Mouse (Mus musculus): ENCODE measurements around the gene Coq8b. TPM values are rescaled to one million over a fixed set of nuclear protein-coding genes. Genes with fewer than 3 reads are reported as not detected.

The Coq8b gene
- polyA plus RNA-seq (2016; fragmentation: Nextera tagmentation; extraction: Ambion mirVana), result 12.3 and 13.9 TPM in 2 replicates

DNA sequence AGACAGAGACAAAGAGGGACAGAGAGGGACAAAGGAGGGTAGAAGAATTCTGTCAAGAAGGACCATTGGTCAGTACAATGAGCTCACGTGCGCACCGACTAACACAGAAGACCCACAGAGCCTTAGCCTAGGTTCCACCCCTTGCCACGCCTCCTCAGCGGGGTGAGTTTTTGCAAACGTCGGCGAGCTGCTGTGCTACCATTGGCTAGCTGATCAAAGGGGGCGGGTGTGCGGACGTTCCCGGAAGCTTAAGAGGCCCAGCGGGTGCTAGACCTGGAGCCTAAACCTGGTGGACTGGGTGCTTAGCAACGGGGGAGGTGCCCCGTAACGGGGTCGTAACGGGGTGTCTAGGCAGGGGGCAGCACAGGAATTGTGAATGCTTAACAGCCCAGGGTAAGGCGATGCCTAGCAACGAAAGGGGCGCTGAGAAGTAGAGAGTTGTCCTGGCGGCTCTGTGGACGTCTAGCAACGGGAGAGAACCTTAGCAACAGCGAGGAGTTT is at the start of gene Coq8b:
Gene Coq8b (plus strand): TSS at position 243 of the 501 bp plus-strand sequence.
- peak within 1 kb of the TSS; percentile 65 for H3K4me3 ChIP-seq

GRCm38 (mm10) chr7:27184964-27185363 is 47.9 kb upstream of the Coq8b start:
- H3K36me3 ChIP-seq, result peaks cover 67% of the 10 kb centered on the region
- H3K4me3 ChIP-seq, result no peak overlapping the region
- no peaks in the 10 kb centered on the region for H3K9me3 ChIP-seq
- no peak for DNase-seq (ENCODE audit: low spot score)
- no peaks in the 10 kb centered on the region for H3K4me1 ChIP-seq
- no peak overlapping the region for H3K27ac ChIP-seq
- H3K27me3 ChIP-seq (ENCODE audit: insufficient read depth, poor library complexity, severe bottlenecking), result no peaks in the 10 kb centered on the region
- 66% methylated on average over 3 of the region's 3 CpGs for WGBS

More for the DNA sequence above, at the start of gene Coq8b:
- WGBS, result 0% methylated on average over 25 of the region's 25 CpGs
- Histone ChIP-seq H3K4me1 (peaks cover 17% of the 10 kb centered on the region), H3K27ac (peak within 1 kb of the TSS; percentile 85), H3K36me3 (no peaks in the 10 kb centered on the region), H3K27me3 (ENCODE audit: insufficient read depth, poor library complexity, severe bottlenecking) (no peaks in the 10 kb centered on the region), H3K9me3 (no peaks in the 10 kb centered on the region)
- peak; percentile 99 for DNase-seq (ENCODE audit: low spot score)

GRCm38 (mm10) chr7:27185986-27186385 is 46.8 kb upstream of the Coq8b start:
- no peak for DNase-seq (ENCODE audit: low spot score)
- H3K4me3 ChIP-seq, result no peak overlapping the region
- WGBS, result 85% methylated on average over 5 of the region's 5 CpGs
- no peaks in the 10 kb centered on the region for H3K27me3 ChIP-seq (ENCODE audit: insufficient read depth, poor library complexity, severe bottlenecking)
- peaks cover 77% of the 10 kb centered on the region for H3K36me3 ChIP-seq
- H3K27ac ChIP-seq, result no peak overlapping the region
- H3K4me1 ChIP-seq, result no peaks in the 10 kb centered on the region
- H3K9me3 ChIP-seq, result no peaks in the 10 kb centered on the region

DNA sequence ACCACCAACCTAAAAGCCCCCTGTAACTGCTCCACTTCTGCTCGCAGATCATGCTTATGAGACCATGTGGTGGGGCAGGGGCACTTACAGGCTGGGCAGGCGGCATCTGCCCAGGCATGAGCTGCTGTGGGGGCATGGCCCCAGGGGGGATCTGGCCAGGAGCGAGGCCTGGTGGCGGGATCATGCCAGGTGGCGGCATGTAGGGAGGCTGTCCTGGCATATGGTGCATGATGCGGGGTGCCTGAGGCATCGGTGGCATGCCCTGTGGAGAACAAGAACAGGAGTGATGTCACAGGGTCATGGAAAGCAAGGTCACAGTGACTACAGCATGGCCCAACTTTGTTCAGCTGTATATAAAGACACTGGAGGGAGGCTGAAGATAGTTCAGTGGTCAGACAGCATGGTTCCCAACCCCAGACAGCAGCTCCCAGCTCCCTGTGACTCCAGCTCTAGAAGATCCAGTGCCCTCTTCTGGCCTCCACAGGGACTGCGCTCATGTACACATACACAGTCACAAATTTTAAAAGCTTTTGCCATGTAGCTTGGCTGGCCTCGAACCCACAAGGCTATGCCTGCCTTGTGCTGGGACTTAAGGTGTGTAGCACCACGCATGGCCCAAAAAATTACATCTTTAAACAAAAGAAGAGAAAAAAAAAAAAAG is 43.4 kb upstream of the Coq8b start:
- peaks cover 97% of the 10 kb centered on the region for H3K36me3 ChIP-seq
- no peak for DNase-seq (ENCODE audit: low spot score)
- WGBS, result 95% methylated on average over 10 of the region's 10 CpGs
- H3K9me3 ChIP-seq, result no peaks in the 10 kb centered on the region
- no peaks in the 10 kb centered on the region for H3K27me3 ChIP-seq (ENCODE audit: insufficient read depth, poor library complexity, severe bottlenecking)
- H3K27ac ChIP-seq, result no peak overlapping the region
- peaks cover 6% of the 10 kb centered on the region; the same call in 1 of the 2 replicates for H3K4me1 ChIP-seq
- no peak overlapping the region for H3K4me3 ChIP-seq

DNA sequence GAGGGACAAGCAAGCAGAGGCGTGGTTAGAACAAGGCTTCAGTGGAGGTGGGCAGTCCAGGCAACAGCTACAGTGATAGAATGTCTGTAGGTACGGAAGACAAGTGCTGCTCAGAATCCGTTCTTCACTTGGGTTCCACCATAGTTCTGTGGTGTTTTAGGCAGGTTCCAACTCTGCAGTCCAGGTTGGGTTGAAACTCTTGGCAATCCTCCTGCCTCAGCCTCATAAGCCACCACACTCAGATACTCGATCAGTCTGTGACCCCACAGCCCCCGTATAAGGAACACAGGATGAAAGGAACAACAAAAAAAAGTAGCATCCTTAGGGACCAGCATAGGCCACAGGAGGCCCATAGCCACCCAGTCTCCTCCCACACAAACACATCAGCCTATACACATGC is 40.4 kb upstream of the Coq8b start:
- no peaks in the 10 kb centered on the region for H3K9me3 ChIP-seq
- peaks cover 69% of the 10 kb centered on the region for H3K36me3 ChIP-seq
- no peak for DNase-seq (ENCODE audit: low spot score)
- no peak overlapping the region for H3K27ac ChIP-seq
- no peaks in the 10 kb centered on the region for H3K27me3 ChIP-seq (ENCODE audit: insufficient read depth, poor library complexity, severe bottlenecking)
- WGBS, result 90% methylated on average over 5 of the region's 5 CpGs
- H3K4me1 ChIP-seq, result peaks cover 19% of the 10 kb centered on the region; the same call in 1 of the 2 replicates
- H3K4me3 ChIP-seq, result no peak overlapping the region

- no peak for DNase-seq (ENCODE audit: low spot score)
- H3K27me3 ChIP-seq (ENCODE audit: insufficient read depth, poor library complexity, severe bottlenecking), result no peaks in the 10 kb centered on the region
- H3K27ac ChIP-seq, result no peak overlapping the region
- H3K9me3 ChIP-seq, result no peaks in the 10 kb centered on the region
- H3K36me3 ChIP-seq, result peaks cover 59% of the 10 kb centered on the region
- H3K4me3 ChIP-seq, result no peak overlapping the region
- 79% methylated on average over 4 of the region's 4 CpGs for WGBS
- H3K4me1 ChIP-seq, result peaks cover 19% of the 10 kb centered on the region; the same call in 1 of the 2 replicates
Measured at GRCm38 (mm10) chr7:27193731-27194130, 39.1 kb upstream of the Coq8b start.

GRCm38 (mm10) chr7:27195681-27196611 is 36.9 kb upstream of the Coq8b start, which contains the start of the genes BC024978 and Snrpa:
Gene BC024978, plus strand, starts transcription at chr7:27195781.
Gene Snrpa, minus strand, starts transcription at chr7:27196271.
- under 1% methylated on average over 64 of the region's 64 CpGs for WGBS
- Histone ChIP-seq H3K36me3 (peaks cover 45% of the 10 kb centered on the region), H3K4me1 (peaks cover 19% of the 10 kb centered on the region; the same call in 1 of the 2 replicates), H3K4me3 (peak within 1 kb of the TSS; percentile 90), H3K9me3 (no peaks in the 10 kb centered on the region), H3K27me3 (ENCODE audit: insufficient read depth, poor library complexity, severe bottlenecking) (no peaks in the 10 kb centered on the region), H3K27ac (peak within 1 kb of the TSS; percentile 98)
- peak; percentile 100 for DNase-seq (ENCODE audit: low spot score)

DNA sequence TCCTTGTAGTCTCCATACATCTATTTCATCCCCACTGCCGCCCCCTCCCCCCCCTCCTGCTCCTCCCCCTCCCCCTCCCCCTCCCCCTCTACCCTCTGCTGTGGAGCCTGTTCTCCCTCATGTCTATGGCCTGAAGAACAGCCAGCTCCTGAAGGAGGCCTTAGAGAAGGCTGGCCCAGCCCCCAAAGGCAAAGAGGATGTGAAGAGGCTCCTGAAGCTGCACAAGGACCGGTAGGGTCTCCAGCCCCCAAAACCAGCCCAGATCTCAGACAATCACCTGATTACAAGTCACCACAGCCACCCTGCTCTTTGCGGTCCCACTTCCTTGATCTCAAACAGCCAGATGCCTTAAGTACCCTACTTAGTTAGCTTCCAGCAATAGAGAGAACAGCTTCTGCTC is 35.7 kb upstream of the Coq8b start:
- Histone ChIP-seq H3K27me3 (ENCODE audit: insufficient read depth, poor library complexity, severe bottlenecking) (no peaks in the 10 kb centered on the region), H3K9me3 (no peaks in the 10 kb centered on the region), H3K36me3 (peaks cover 44% of the 10 kb centered on the region), H3K27ac (peak overlapping the region; percentile 98), H3K4me1 (peaks cover 19% of the 10 kb centered on the region; the same call in 1 of the 2 replicates), H3K4me3 (peak overlapping the region; percentile 90; the same call in 1 of the 2 replicates)
- WGBS, result 82% methylated on average over 3 of the region's 3 CpGs
- no peak for DNase-seq (ENCODE audit: low spot score)

DNA sequence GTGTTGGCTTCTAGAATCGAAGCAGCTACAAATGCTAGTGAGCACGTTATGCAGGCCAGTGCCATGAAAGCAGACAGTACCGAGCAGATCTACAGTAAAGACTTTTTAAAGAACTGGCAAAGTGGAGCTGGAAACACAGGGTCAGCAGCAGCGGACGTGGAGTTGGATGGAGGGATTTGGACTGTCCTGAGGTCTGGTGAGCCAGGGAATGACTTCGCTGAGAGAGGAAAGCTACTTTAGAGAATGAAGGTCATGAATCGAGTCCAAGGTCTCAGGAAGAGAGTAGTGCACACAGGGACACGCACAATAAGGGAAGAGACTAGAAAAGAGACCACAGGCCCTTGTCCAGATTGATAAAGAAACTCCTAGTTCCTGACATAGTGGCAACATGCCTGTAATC is 35.2 kb upstream of the Coq8b start:
- Histone ChIP-seq H3K36me3 (peaks cover 44% of the 10 kb centered on the region), H3K4me1 (peaks cover 19% of the 10 kb centered on the region; the same call in 1 of the 2 replicates), H3K27ac (no peak overlapping the region), H3K4me3 (no peak overlapping the region), H3K9me3 (no peaks in the 10 kb centered on the region), H3K27me3 (ENCODE audit: insufficient read depth, poor library complexity, severe bottlenecking) (no peaks in the 10 kb centered on the region)
- WGBS, result 86% methylated on average over 8 of the region's 8 CpGs
- DNase-seq (ENCODE audit: low spot score), result no peak

GRCm38 (mm10) chr7:27198355-27198754 is 34.5 kb upstream of the Coq8b start:
- Histone ChIP-seq H3K27me3 (ENCODE audit: insufficient read depth, poor library complexity, severe bottlenecking) (no peaks in the 10 kb centered on the region), H3K4me3 (no peak overlapping the region), H3K9me3 (no peaks in the 10 kb centered on the region), H3K36me3 (peaks cover 44% of the 10 kb centered on the region), H3K4me1 (peaks cover 19% of the 10 kb centered on the region; the same call in 1 of the 2 replicates), H3K27ac (no peak overlapping the region)
- no peak for DNase-seq (ENCODE audit: low spot score)

GRCm38 (mm10) chr7:27198779-27199178 is 34.0 kb upstream of the Coq8b start:
- Histone ChIP-seq H3K4me1 (peaks cover 14% of the 10 kb centered on the region; the same call in 1 of the 2 replicates), H3K9me3 (no peaks in the 10 kb centered on the region), H3K36me3 (peaks cover 44% of the 10 kb centered on the region), H3K27ac (no peak overlapping the region), H3K27me3 (ENCODE audit: insufficient read depth, poor library complexity, severe bottlenecking) (no peaks in the 10 kb centered on the region), H3K4me3 (no peak overlapping the region)
- DNase-seq (ENCODE audit: low spot score), result no peak
- whole genome bisulfite sequencing, result 90% methylated on average over 8 of the region's 8 CpGs

GRCm38 (mm10) chr7:27203730-27204449 is 28.9 kb upstream of the Coq8b start:
- Histone ChIP-seq H3K36me3 (peaks cover 57% of the 10 kb centered on the region), H3K27me3 (ENCODE audit: insufficient read depth, poor library complexity, severe bottlenecking) (no peaks in the 10 kb centered on the region), H3K4me3 (no peak overlapping the region), H3K27ac (no peak overlapping the region), H3K4me1 (no peaks in the 10 kb centered on the region), H3K9me3 (no peaks in the 10 kb centered on the region)
- 88% methylated on average over 8 of the region's 8 CpGs for WGBS
- DNase-seq (ENCODE audit: low spot score), result no peak

Data from heart, embryonic 10.5 days (tissue).